Mouse (Mus musculus) heart, postnatal 0 days (tissue): Measurements from ENCODE around the gene Mgat3. TPM values are rescaled to one million over a fixed set of nuclear protein-coding genes. Genes with fewer than 3 reads are reported as not detected.

Experiments used
- ATAC-seq: fragments of 200-750 bp; cut with Nextera tagmentation; 2 replicates; pipeline ENCODE4 v1.8.0; 2017; ENCODE audit warnings: low read depth, moderate number of reproducible peaks, moderate library complexity; ENCODE audit not compliant: insufficient read depth
- DNase-seq: peaks from one replicate; pipeline ENCODE4 v3.0.0-alpha.2; 2016; ENCODE audit warnings: low spot score
- H3K27ac ChIP-seq: fragments of 300-500 bp; sonication (generic); 2 replicates; pipeline ENCODE4 v1.5.1; 2014; ENCODE audit warnings: low read depth, mild to moderate bottlenecking
- H3K27me3 ChIP-seq: fragments of 300-500 bp; sonication (generic); 2 replicates; pipeline ENCODE4 v1.6.1; 2014; ENCODE audit warnings: low read length, mixed read lengths; ENCODE audit not compliant: control insufficient read depth, insufficient read depth
- H3K36me3 ChIP-seq: fragments of 300-500 bp; sonication (generic); replicated peaks from 2 replicates; pipeline ENCODE4 v1.6.1; 2014; ENCODE audit warnings: low read length, mixed read lengths; ENCODE audit not compliant: control insufficient read depth, insufficient read depth
- H3K4me1 ChIP-seq: fragments of 300-500 bp; sonication (generic); 2 replicates; pipeline ENCODE4 v1.6.1; 2014; ENCODE audit warnings: antibody characterized with exemption; ENCODE audit not compliant: control insufficient read depth, insufficient read depth
- H3K4me2 ChIP-seq: fragments of 300-500 bp; sonication (generic); 2 replicates; pipeline ENCODE4 v1.6.1; 2014; ENCODE audit warnings: low read depth, mild to moderate bottlenecking, low read length, moderate library complexity
- H3K4me3 ChIP-seq: fragments of 300-500 bp; sonication (generic); 2 replicates; pipeline ENCODE4 v1.5.1; 2014; ENCODE audit warnings: low read depth, low read length
- H3K9ac ChIP-seq: fragments of 300-500 bp; sonication (generic); replicated peaks from 2 replicates; pipeline ENCODE4 v1.6.1; 2014; ENCODE audit warnings: low read depth, low read length, mixed read lengths
- H3K9me3 ChIP-seq: fragments of 300-500 bp; sonication (generic); replicated peaks from 2 replicates; pipeline ENCODE4 v1.6.1; 2016; ENCODE audit warnings: low read length; ENCODE audit not compliant: control insufficient read depth
- CTCF ChIP-seq: IDR thresholded peaks from 2 replicates; pipeline ENCODE4 v1.5.1; 2016; ENCODE audit warnings: antibody characterized with exemption, control low read depth, low read depth
- EP300 ChIP-seq: IDR thresholded peaks from 2 replicates; pipeline ENCODE4 v1.6.1; 2016; ENCODE audit warnings: antibody characterized with exemption, low read depth
- WGBS: fragments of 180-500 bp; shearing (Covaris S2); extraction: QIAGEN DNeasy Blood & Tissue Kit; methylation state at CpG from one replicate; pipeline ENCODE4 v1.1.7; 2014; 5-methylcytosine and 5-hydroxymethylcytosine counted together
- polyA plus RNA-seq: library from polyadenylated mRNA; unstranded; fragments of >200 nt; fragmentation: Nextera tagmentation; extraction: Ambion mirVana; gene quantifications from 2 replicates; pipeline ENCODE4 v1.2.1, GENCODE M21; 2015
- total RNA-seq: library from RNA; depleted of rRNA; stranded (reverse); fragments of >200 nt; gene quantifications from 2 replicates; pipeline ENCODE4 v1.2.3, GENCODE M21; 2014; ENCODE audit warnings: low replicate concordance

Mgat3 gene
- total and polyA plus RNA-seq, 2 experiments from 2014 or later: 0.23 to 1.9 TPM

DNA sequence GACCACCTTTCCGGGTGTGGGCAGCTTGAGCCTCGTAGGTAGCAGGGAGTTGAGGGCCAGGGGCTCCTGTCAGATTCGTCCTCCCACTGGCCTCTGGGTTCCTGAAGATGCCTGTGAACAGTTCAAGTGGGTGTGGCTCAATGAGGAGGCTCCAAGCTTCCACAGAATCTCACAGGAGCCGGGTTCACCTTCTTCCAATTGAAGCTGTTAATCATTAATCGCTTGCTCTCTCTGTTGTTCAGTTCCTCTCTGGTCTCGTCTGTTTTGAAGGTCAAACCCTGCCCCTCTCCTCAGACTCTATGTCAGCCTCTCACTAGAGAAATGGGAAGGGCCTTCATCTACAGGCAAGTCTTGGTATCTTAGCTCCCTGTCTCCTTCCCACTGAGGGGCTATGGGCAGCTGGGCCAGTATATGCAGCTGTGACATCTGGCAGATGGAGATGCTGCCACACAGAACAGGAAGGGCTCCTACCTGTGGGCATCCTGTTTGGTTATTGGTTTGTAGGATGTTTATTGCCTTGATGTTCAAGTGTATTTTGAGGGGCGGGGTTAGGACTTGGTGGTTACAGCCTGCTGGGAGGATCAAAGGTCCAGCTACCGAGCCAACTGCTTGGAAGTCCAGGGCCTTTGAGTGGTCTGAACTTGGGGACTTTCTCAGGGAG, 18.2 kb downstream of the Mgat3 start:
- TF ChIP-seq CTCF: no peak
- no peak for TF ChIP-seq EP300
- H3K27me3 ChIP-seq: no peaks in the 10 kb centered on the region
- ATAC-seq (no peak), DNase-seq (no peak)
- H3K4me1 ChIP-seq: no peaks in the 10 kb centered on the region
- no peak overlapping the region for H3K27ac ChIP-seq
- 68% methylated on average over 8 of the region's 8 CpGs for WGBS
- no peak overlapping the region for H3K9ac ChIP-seq
- no peak overlapping the region for H3K4me2 ChIP-seq
- H3K9me3 ChIP-seq: no peaks in the 10 kb centered on the region
- no peaks in the 10 kb centered on the region for H3K36me3 ChIP-seq
- H3K4me3 ChIP-seq: no peak overlapping the region

DNA sequence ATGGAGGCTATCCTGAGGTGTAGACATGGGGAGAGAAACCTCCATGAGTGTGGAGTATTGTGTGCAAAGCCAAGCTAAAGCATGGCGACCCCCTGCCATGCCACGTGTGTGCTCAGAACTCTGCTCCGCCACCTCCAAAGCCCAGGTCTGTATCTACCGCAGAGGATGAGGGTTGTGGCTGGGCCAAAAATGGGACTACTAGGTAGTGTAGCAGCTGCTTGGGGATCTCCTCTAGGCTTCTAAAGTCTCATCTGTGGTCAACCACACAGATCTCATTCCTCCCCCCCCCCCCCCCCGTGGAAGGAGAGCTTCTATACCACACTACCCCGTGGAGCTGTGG, 18.7 kb downstream of the Mgat3 start:
- no peak overlapping the region for H3K4me2 ChIP-seq
- H3K9ac ChIP-seq: no peak overlapping the region
- no peaks in the 10 kb centered on the region for H3K4me1 ChIP-seq
- H3K9me3 ChIP-seq: no peaks in the 10 kb centered on the region
- H3K27me3 ChIP-seq: no peaks in the 10 kb centered on the region
- DNase-seq (no peak), ATAC-seq (no peak)
- no peaks in the 10 kb centered on the region for H3K36me3 ChIP-seq
- 64% methylated on average over 6 of the region's 6 CpGs for WGBS
- H3K4me3 ChIP-seq: no peak overlapping the region
- TF ChIP-seq CTCF (no peak), EP300 (no peak)
- no peak overlapping the region for H3K27ac ChIP-seq

DNA sequence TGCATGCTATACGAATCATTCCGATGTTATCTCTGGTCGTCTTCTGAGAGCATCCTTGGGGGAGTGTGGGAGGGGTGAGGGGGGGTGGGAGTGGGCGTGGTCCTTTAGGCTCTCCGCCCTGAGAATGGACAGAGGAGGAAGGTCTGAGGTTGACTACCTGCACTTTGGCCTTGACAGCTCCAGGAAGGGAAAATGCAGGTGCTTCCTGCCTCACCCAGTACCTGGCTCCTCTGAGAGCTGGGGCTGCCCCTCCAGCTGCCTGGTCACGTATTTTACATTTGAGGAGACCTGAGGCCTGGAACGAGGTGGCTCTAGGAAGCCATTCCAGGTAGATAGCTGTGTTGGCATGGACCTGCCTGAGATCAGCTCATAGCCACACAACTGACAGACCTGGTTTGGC, 19.3 kb downstream of the Mgat3 start:
- H3K27me3 ChIP-seq: no peaks in the 10 kb centered on the region
- no peak for ATAC-seq
- no peaks in the 10 kb centered on the region for H3K4me1 ChIP-seq
- no peak overlapping the region for H3K4me3 ChIP-seq
- H3K36me3 ChIP-seq: no peaks in the 10 kb centered on the region
- TF ChIP-seq EP300 (no peak), CTCF (no peak)
- DNase-seq: no peak
- H3K4me2 ChIP-seq: no peak overlapping the region
- WGBS: 63% methylated on average over 7 of the region's 7 CpGs
- H3K27ac ChIP-seq: no peak overlapping the region
- no peak overlapping the region for H3K9ac ChIP-seq
- H3K9me3 ChIP-seq: no peaks in the 10 kb centered on the region

DNA sequence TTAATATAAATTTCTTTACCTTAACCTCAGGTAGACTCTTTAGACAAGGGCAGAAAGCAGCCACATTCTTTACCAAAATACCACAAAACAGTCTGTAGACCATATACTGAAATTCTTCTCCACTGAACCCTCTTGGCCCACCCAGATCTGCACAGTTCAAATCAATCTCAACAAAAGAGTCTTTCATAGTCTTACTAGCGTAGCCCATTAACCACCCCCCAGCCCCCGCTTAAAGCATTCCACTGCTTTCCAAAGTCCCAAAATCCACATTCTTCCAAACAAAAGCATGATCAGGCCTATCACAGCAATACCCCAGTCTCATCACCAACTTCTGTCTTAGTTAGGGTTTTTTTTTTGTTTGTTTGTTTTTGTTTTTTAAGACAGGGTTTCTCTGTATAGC, 26.0 kb downstream of the Mgat3 start:
- no peak for DNase-seq
- WGBS: 89% methylated on average over 2 of the region's 2 CpGs
- ATAC-seq: no peak
- no peaks in the 10 kb centered on the region for H3K27me3 ChIP-seq
- TF ChIP-seq CTCF (no peak), EP300 (no peak)
- H3K27ac ChIP-seq: no peak overlapping the region
- H3K4me3 ChIP-seq: no peak overlapping the region
- H3K36me3 ChIP-seq: no peaks in the 10 kb centered on the region
- no peak overlapping the region for H3K9ac ChIP-seq
- H3K4me1 ChIP-seq: no peaks in the 10 kb centered on the region
- no peaks in the 10 kb centered on the region for H3K9me3 ChIP-seq
- H3K4me2 ChIP-seq: no peak overlapping the region

DNA sequence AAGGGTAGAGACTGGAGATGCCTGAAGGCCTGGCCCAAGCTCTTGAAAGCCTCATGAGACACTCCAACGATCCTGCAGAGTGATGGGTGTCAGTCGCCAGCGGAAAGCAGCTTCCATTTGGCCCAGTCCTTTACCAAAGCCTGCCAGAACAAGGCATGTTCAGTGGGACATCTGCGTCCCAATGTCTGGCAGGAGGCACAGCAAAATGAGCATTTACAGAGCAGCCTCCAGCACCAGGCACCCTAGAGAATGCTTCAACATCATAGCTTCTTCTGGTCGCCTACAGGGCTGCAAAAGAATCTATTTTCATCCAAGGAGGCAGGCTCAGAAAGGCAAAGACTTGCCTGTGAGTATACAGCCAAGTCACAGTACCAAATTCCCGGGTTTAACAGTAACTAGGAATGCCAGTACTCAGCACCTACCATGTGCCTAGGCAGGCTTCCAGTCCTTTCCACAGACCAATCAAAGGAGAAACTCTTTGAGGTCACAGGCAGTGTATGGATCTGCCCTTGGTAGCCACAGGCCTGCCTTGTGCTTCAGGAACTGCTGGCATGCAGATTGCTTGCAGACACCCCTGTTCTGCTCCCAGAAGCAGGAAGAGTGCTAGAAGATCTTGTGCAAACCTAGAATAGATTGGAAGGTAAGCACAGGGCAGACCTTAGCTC, 28.7 kb downstream of the Mgat3 start:
- WGBS: 65% methylated on average over 6 of the region's 6 CpGs
- Histone ChIP-seq H3K4me1 (no peaks in the 10 kb centered on the region), H3K36me3 (no peaks in the 10 kb centered on the region), H3K4me2 (no peak overlapping the region), H3K27ac (no peak overlapping the region), H3K9ac (no peak overlapping the region), H3K9me3 (no peaks in the 10 kb centered on the region), H3K4me3 (no peak overlapping the region), H3K27me3 (no peaks in the 10 kb centered on the region)
- DNase-seq (no peak), ATAC-seq (no peak)
- TF ChIP-seq CTCF: no peak
- TF ChIP-seq EP300: no peak

DNA sequence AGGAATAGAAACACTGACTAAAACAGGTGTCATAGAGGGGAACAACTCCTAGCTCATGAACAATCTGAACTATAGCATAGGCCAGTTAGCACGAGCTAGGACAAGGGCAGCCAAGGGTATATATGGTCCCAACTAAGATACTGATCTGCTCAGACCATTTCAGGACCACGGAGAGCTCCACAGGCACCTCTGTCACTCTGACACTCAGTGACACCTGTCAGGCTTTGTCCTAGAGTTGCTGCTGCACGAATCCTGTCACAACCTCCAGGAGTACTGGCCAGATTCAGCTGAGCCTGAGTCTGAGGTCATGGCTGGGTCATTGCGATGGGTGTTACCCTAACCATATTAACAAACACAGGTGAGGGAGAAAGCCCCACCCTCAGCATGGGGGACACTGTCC, 29.9 kb downstream of the Mgat3 start:
- no peaks in the 10 kb centered on the region for H3K36me3 ChIP-seq
- TF ChIP-seq EP300 (no peak), CTCF (no peak)
- H3K27ac ChIP-seq: no peak overlapping the region
- H3K4me3 ChIP-seq: no peak overlapping the region
- H3K9ac ChIP-seq: no peak overlapping the region
- no peaks in the 10 kb centered on the region for H3K27me3 ChIP-seq
- ATAC-seq (no peak), DNase-seq (no peak)
- H3K4me2 ChIP-seq: no peak overlapping the region
- H3K9me3 ChIP-seq: no peaks in the 10 kb centered on the region
- 21% methylated on average over 4 of the region's 4 CpGs for WGBS
- H3K4me1 ChIP-seq: no peaks in the 10 kb centered on the region
